Mouse (Mus musculus) lung, embryonic 16.5 days (tissue): ENCODE measurements around the gene Tgfbr2. TPM values are rescaled to one million over a fixed set of nuclear protein-coding genes. Genes with fewer than 3 reads are reported as not detected.

Experiments
- ATAC-seq: fragments of 200-750 bp; cut with Nextera tagmentation; 2 replicates; pipeline ENCODE4 v1.8.0; 2017; ENCODE audit warnings: low read depth, mild to moderate bottlenecking, moderate library complexity
- H3K27ac ChIP-seq: fragments of 300-500 bp; sonication (generic); 2 replicates; pipeline ENCODE4 v1.5.1; 2014; ENCODE audit warnings: mild to moderate bottlenecking, control low read depth, low read length
- H3K27me3 ChIP-seq: fragments of 300-500 bp; sonication (generic); 2 replicates; pipeline ENCODE4 v1.6.1; 2014; ENCODE audit warnings: low read depth, low read length, mixed read lengths; ENCODE audit not compliant: control insufficient read depth, insufficient read depth
- H3K36me3 ChIP-seq: fragments of 300-500 bp; sonication (generic); 2 replicates; pipeline ENCODE4 v1.6.1; 2014; ENCODE audit warnings: low read length; ENCODE audit not compliant: control insufficient read depth, insufficient read depth
- H3K4me1 ChIP-seq: fragments of 300-500 bp; sonication (generic); replicated peaks from 2 replicates; pipeline ENCODE4 v1.6.1; 2014; ENCODE audit warnings: low read length, mixed read lengths; ENCODE audit not compliant: control insufficient read depth, insufficient read depth
- H3K4me2 ChIP-seq: fragments of 300-500 bp; sonication (generic); 2 replicates; pipeline ENCODE4 v1.6.1; 2014; ENCODE audit warnings: low read depth, low read length, control low read depth
- H3K4me3 ChIP-seq: fragments of 300-500 bp; sonication (generic); 2 replicates; pipeline ENCODE4 v1.5.1; 2014; ENCODE audit warnings: mild to moderate bottlenecking, low read length, control low read depth
- H3K9ac ChIP-seq: fragments of 300-500 bp; sonication (generic); 2 replicates; pipeline ENCODE4 v1.6.1; 2014; ENCODE audit warnings: low read length, control low read depth
- H3K9me3 ChIP-seq: fragments of 300-500 bp; sonication (generic); 2 replicates; pipeline ENCODE4 v1.6.1; 2016; ENCODE audit warnings: low read length; ENCODE audit not compliant: control insufficient read depth
- WGBS: fragments of 180-500 bp; shearing (Covaris S2); extraction: QIAGEN DNeasy Blood & Tissue Kit; methylation state at CpG from one replicate; pipeline ENCODE4 v1.1.7; 2014; 5-methylcytosine and 5-hydroxymethylcytosine counted together
- polyA plus RNA-seq: library from polyadenylated mRNA; unstranded; fragments of >200 nt; fragmentation: Nextera tagmentation; extraction: Ambion mirVana; gene quantifications from 2 replicates; pipeline ENCODE4 v1.2.1, GENCODE M21; 2015

Gene Tgfbr2
- polyA plus RNA-seq, 1 experiment from 2014 or later: 58.0 TPM

- 26% methylated on average over 16 of the region's 16 CpGs for WGBS
- Histone ChIP-seq H3K36me3 (peaks cover 22% of the 10 kb centered on the region), H3K27me3 (no peaks in the 10 kb centered on the region), H3K4me3 (no peak overlapping the region), H3K9me3 (no peaks in the 10 kb centered on the region), H3K4me1 (peaks cover 15% of the 10 kb centered on the region), H3K4me2 (no peak overlapping the region), H3K9ac (no peak overlapping the region), H3K27ac (peak overlapping the region; percentile 75)
- peak; percentile 91 for ATAC-seq
Measured at GRCm38 (mm10) chr9:116098724-116099595, 76.2 kb downstream of the Tgfbr2 start.

- H3K4me2 ChIP-seq: no peak overlapping the region
- ATAC-seq: peak; percentile 49; the same call in 1 of the 2 replicates
- H3K36me3 ChIP-seq: peaks cover 41% of the 10 kb centered on the region
- WGBS: 48% methylated on average over 5 of the region's 5 CpGs
- no peak overlapping the region for H3K4me3 ChIP-seq
- no peaks in the 10 kb centered on the region for H3K9me3 ChIP-seq
- no peaks in the 10 kb centered on the region; the same call in none of the 2 replicates for H3K4me1 ChIP-seq
- no peaks in the 10 kb centered on the region for H3K27me3 ChIP-seq
- H3K27ac ChIP-seq: no peak overlapping the region
- no peak overlapping the region for H3K9ac ChIP-seq
Measured at GRCm38 (mm10) chr9:116091921-116092320, 83.2 kb downstream of the Tgfbr2 start.

DNA sequence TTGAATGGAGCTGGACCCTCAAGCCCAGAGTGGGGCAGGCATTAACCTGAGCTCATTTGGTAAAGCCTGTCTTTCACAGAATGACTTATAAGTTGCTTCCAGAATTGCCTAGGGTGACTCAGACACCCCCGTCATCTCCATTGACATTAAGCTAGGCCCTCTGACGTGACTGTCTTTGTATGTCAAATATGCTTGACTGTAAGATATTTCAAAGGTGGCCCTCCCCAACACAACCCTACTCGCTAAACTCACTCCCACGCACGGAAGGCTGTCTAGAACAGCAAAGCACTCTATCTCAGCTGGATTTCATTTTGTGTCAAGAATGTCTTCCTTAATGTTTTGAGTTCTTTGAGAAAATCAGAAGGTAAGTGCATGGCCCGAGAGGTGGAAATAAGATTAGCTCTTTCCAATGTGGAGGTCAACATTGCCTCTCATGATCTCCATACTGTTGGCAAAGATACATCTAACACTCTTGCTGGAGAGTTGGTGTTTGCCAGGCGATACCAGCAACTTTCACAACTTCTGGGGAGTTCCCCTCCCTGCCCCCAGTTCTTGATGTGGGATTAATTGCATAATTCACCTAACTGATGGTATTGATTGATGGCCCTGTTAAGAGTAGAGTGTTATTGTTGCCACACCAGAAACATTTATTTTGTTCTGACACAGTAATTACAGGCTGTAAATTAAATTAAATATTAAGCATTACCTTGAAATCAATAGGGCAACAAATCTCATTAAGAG is 83.9 kb downstream of the Tgfbr2 start:
- no peaks in the 10 kb centered on the region for H3K9me3 ChIP-seq
- H3K27me3 ChIP-seq: no peaks in the 10 kb centered on the region
- peaks cover 39% of the 10 kb centered on the region for H3K36me3 ChIP-seq
- WGBS: 83% methylated on average over 7 of the region's 7 CpGs
- H3K9ac ChIP-seq: no peak overlapping the region
- no peak overlapping the region for H3K4me3 ChIP-seq
- no peak overlapping the region for H3K27ac ChIP-seq
- H3K4me1 ChIP-seq: no peaks in the 10 kb centered on the region; the same call in 1 of the 2 replicates
- no peak overlapping the region for H3K4me2 ChIP-seq
- no peak for ATAC-seq

DNA sequence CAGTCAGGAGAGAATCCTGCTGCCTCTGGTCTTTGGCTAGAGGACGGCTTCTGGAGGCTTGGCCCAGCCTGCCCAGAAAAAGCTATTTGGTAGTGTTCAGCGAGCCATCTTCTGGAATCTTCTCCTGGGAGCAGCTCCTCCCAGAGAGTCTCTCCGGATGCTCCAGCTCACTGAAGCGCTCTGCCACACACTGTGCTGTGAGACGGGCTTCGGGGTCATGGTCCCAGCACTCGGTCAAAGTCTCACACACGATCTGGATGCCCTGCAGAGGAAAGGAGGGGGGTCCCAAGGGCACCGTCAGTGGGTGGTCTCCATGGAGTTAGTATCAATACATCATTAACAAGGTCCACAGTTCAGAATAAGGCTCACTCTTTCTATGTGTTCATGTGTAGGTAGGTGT is 84.9 kb downstream of the Tgfbr2 start:
- peaks cover 35% of the 10 kb centered on the region for H3K36me3 ChIP-seq
- H3K4me1 ChIP-seq: no peaks in the 10 kb centered on the region; the same call in 1 of the 2 replicates
- H3K27me3 ChIP-seq: no peaks in the 10 kb centered on the region
- no peaks in the 10 kb centered on the region for H3K9me3 ChIP-seq
- H3K9ac ChIP-seq: no peak overlapping the region
- no peak for ATAC-seq
- H3K27ac ChIP-seq: no peak overlapping the region
- H3K4me3 ChIP-seq: no peak overlapping the region
- H3K4me2 ChIP-seq: no peak overlapping the region
- 90% methylated on average over 9 of the region's 9 CpGs for WGBS

- WGBS: 86% methylated on average over 9 of the region's 9 CpGs
- H3K4me3 ChIP-seq: no peak overlapping the region
- no peaks in the 10 kb centered on the region for H3K27me3 ChIP-seq
- H3K9ac ChIP-seq: no peak overlapping the region
- peaks cover 33% of the 10 kb centered on the region for H3K36me3 ChIP-seq
- H3K9me3 ChIP-seq: no peaks in the 10 kb centered on the region
- ATAC-seq: no peak
- H3K4me1 ChIP-seq: peaks cover 5% of the 10 kb centered on the region
- no peak overlapping the region for H3K4me2 ChIP-seq
- H3K27ac ChIP-seq: no peak overlapping the region
Measured at GRCm38 (mm10) chr9:116088912-116089311, 86.2 kb downstream of the Tgfbr2 start.

DNA sequence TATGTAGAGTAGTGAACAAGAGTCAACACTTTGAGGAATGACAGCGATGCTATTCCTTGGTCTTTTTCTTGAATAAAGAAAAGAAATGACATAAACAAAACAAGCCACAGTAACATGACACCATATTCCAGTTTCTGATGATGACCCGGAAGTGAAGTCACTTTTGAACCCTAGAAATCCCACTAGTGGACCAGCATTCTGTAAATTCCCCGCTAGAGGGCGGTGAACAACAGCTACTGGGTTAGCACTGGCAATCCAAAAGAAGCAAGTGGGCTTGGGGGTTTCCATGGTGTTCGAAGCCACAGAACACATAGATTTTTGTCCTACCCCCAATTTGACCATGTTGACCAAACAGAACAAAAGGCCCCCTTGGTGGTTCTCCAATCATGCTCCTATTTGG is 87.3 kb downstream of the Tgfbr2 start:
- no peak overlapping the region for H3K9ac ChIP-seq
- 19% methylated on average over 5 of the region's 5 CpGs for WGBS
- H3K36me3 ChIP-seq: peaks cover 31% of the 10 kb centered on the region
- H3K27me3 ChIP-seq: no peaks in the 10 kb centered on the region
- H3K4me1 ChIP-seq: peaks cover 5% of the 10 kb centered on the region
- H3K4me2 ChIP-seq: no peak overlapping the region
- ATAC-seq: no peak
- H3K27ac ChIP-seq: 0 out of 2 replicates have a peak overlapping the region, but pooled peaks have one; percentile 24
- no peaks in the 10 kb centered on the region for H3K9me3 ChIP-seq
- H3K4me3 ChIP-seq: no peak overlapping the region

- no peak overlapping the region for H3K4me3 ChIP-seq
- peaks cover 5% of the 10 kb centered on the region for H3K4me1 ChIP-seq
- no peak overlapping the region for H3K9ac ChIP-seq
- H3K9me3 ChIP-seq: no peaks in the 10 kb centered on the region
- 81% methylated on average over 5 of the region's 5 CpGs for WGBS
- H3K27me3 ChIP-seq: no peaks in the 10 kb centered on the region
- no peak overlapping the region for H3K27ac ChIP-seq
- no peak overlapping the region for H3K4me2 ChIP-seq
- H3K36me3 ChIP-seq: peaks cover 26% of the 10 kb centered on the region
- peak; percentile 23 for ATAC-seq
Measured at GRCm38 (mm10) chr9:116087263-116087662, 87.9 kb downstream of the Tgfbr2 start.

- ATAC-seq: no peak
- Histone ChIP-seq H3K9me3 (no peaks in the 10 kb centered on the region), H3K4me2 (no peak overlapping the region), H3K27ac (no peak overlapping the region), H3K36me3 (peaks cover 20% of the 10 kb centered on the region), H3K4me1 (peaks cover 5% of the 10 kb centered on the region), H3K9ac (no peak overlapping the region), H3K27me3 (no peaks in the 10 kb centered on the region), H3K4me3 (no peak overlapping the region)
- WGBS: 82% methylated on average over 6 of the region's 6 CpGs
Measured at GRCm38 (mm10) chr9:116085999-116086398, 89.2 kb downstream of the Tgfbr2 start.

DNA sequence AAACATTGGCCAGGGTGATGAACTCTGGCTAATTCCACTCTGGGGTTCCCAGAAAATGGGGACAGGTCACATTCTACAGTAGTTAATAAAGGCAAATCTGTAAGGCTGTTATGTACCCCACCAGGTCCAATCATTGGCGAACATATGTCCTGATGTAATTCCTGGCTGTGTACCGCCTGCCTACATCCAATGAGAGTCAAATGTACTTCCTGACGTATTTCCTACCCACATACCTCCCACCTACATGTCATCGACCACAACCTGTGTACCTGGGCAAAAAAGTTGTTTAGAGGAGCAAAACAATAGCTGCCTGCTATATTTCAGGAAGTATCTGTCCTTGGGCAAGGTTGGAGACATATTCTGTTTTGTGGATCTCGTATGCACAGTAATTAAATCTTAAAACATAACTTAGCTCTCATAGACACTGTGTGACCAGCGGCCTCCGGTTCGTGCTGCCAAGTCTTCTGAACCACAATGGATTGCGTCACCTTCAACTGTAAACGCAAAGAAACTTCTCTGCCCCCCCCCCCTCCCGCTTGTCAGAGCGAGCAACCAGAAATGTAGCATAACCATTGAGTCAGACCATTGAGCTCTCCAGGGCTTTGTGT is 90.7 kb downstream of the Tgfbr2 start:
- H3K27ac ChIP-seq: peak overlapping the region; percentile 42; the same call in 1 of the 2 replicates
- H3K9ac ChIP-seq: no peak overlapping the region
- H3K4me3 ChIP-seq: no peak overlapping the region
- H3K9me3 ChIP-seq: no peaks in the 10 kb centered on the region
- peak; percentile 79 for ATAC-seq
- WGBS: 60% methylated on average over 12 of the region's 12 CpGs
- peaks cover 5% of the 10 kb centered on the region for H3K36me3 ChIP-seq
- H3K4me1 ChIP-seq: peaks cover 5% of the 10 kb centered on the region
- no peaks in the 10 kb centered on the region for H3K27me3 ChIP-seq
- H3K4me2 ChIP-seq: no peak overlapping the region
